Comparison of ENCODE assay signal across 20 mouse cellular contexts in genomic region chr13:67425699-67426098, GRCm38 (mm10). TPM values are rescaled to one million over a fixed set of nuclear protein-coding genes. Genes with fewer than 3 reads are reported as not detected.
"Had no signal": no experiment of that assay in that cellular context is flagged by ENCODE, and none has a peak within 500 bp of the region (broad histone marks: within the 10 kb centered on the region; RNA-seq: fewer than 3 reads in every experiment).

No protein-coding gene starts in this region.

RNA-seq across cellular contexts. Expression of gene Zfp459, which starts 4.5 kb away (rescaled TPM):
- polyA plus RNA-seq: erythroblast, embryonic 14.5 days had no signal

RNA-seq across cellular contexts. Expression of gene Zfp456, which starts 50.1 kb away (rescaled TPM):
- polyA plus RNA-seq: erythroblast, embryonic 14.5 days had no signal

RNA-seq across cellular contexts. Expression of gene Gm28041, which starts 50.2 kb away (rescaled TPM):
- total RNA-seq: common myeloid progenitor, adult 5-6 weeks; forebrain, postnatal 0 days; gastrocnemius, adult 2 months; gastrocnemius, postnatal 10 days; gastrocnemius, postnatal 36 days; gastrocnemius, postnatal 4 days; granulocyte monocyte progenitor cell, adult 5-6 weeks had no signal
- polyA plus RNA-seq: embryonic facial prominence, embryonic 10.5 days; embryonic facial prominence, embryonic 11.5 days; embryonic facial prominence, embryonic 15.5 days; erythroblast, embryonic 14.5 days; forebrain, embryonic 11.5 days; forebrain, embryonic 12.5 days; forebrain, embryonic 13.5 days; forebrain, embryonic 14.5 days; forebrain, embryonic 15.5 days; forebrain, embryonic 16.5 days; forebrain, postnatal 0 days; frontal cortex, adult 2 months; gonadal fat pad, adult 2 months; heart, adult 2 months had no signal
